Mouse (Mus musculus) liver, postnatal 0 days (tissue): ENCODE measurements around the gene Pde4b. TPM values are rescaled to one million over a fixed set of nuclear protein-coding genes. Genes with fewer than 3 reads are reported as not detected.

Source experiments
- ATAC-seq: fragments of 200-750 bp; cut with Nextera tagmentation; 2 replicates; pipeline ENCODE4 v1.8.0; 2017; ENCODE audit warnings: mild to moderate bottlenecking, moderate library complexity
- DNase-seq: peaks from one replicate; pipeline ENCODE4 v3.0.0-alpha.2; 2016
- H3K27ac ChIP-seq: fragments of 300-500 bp; sonication (generic); 2 replicates; pipeline ENCODE4 v1.5.1; 2014; ENCODE audit warnings: antibody characterized with exemption, moderate library complexity, mild to moderate bottlenecking, low read depth
- H3K27me3 ChIP-seq: fragments of 300-500 bp; sonication (generic); 2 replicates; pipeline ENCODE4 v1.6.1; 2014; ENCODE audit warnings: low read length, control low read depth, mixed read lengths; ENCODE audit not compliant: insufficient read depth
- H3K36me3 ChIP-seq: fragments of 300-500 bp; sonication (generic); replicated peaks from 2 replicates; pipeline ENCODE4 v1.6.1; 2014; ENCODE audit warnings: mild to moderate bottlenecking, control low read depth, low read length, moderate library complexity, mixed read lengths; ENCODE audit not compliant: insufficient read depth
- H3K4me1 ChIP-seq: fragments of 300-500 bp; sonication (generic); 2 replicates; pipeline ENCODE4 v1.6.1; 2014; ENCODE audit warnings: antibody characterized with exemption, mild to moderate bottlenecking, control low read depth; ENCODE audit not compliant: insufficient read depth
- H3K4me2 ChIP-seq: fragments of 300-500 bp; sonication (generic); 2 replicates; pipeline ENCODE4 v1.6.1; 2014; ENCODE audit warnings: low read depth, mild to moderate bottlenecking, low read length, moderate library complexity, mixed read lengths
- H3K4me3 ChIP-seq: fragments of 300-500 bp; sonication (generic); 2 replicates; pipeline ENCODE4 v1.5.1; 2014; ENCODE audit warnings: low read depth, low read length
- H3K9ac ChIP-seq: fragments of 300-500 bp; sonication (generic); replicated peaks from 2 replicates; pipeline ENCODE4 v1.6.1; 2014; ENCODE audit warnings: mild to moderate bottlenecking, moderate library complexity
- H3K9me3 ChIP-seq: fragments of 300-500 bp; sonication (generic); 2 replicates; pipeline ENCODE4 v1.6.1; 2016; ENCODE audit warnings: mild to moderate bottlenecking, control low read depth, low read length, mixed read lengths
- CTCF ChIP-seq: sonication (generic); IDR thresholded peaks from 2 replicates; pipeline ENCODE4 v1.5.1; 2016; ENCODE audit warnings: antibody characterized with exemption, low read depth
- EP300 ChIP-seq: IDR thresholded peaks from 2 replicates; pipeline ENCODE4 v1.6.1; 2016; ENCODE audit warnings: antibody characterized with exemption, low read depth, mild to moderate bottlenecking
- WGBS: fragments of 180-500 bp; shearing (Covaris S2); extraction: QIAGEN DNeasy Blood & Tissue Kit; methylation state at CpG from one replicate; pipeline ENCODE4 v1.1.7; 2014; ENCODE audit not compliant: insufficient replicate concordance; 5-methylcytosine and 5-hydroxymethylcytosine counted together
- polyA plus RNA-seq: library from polyadenylated mRNA; unstranded; fragments of >200 nt; fragmentation: Nextera tagmentation; extraction: Ambion mirVana; gene quantifications from 2 replicates; pipeline ENCODE4 v1.2.1, GENCODE M21; 2015

Gene Pde4b
- polyA plus RNA-seq, 1 experiment from 2014 or later: 3.7 TPM

GRCm38 (mm10) chr4:102397334-102397733 is 310.0 kb downstream of the Pde4b start:
- Histone ChIP-seq H3K36me3 (no peaks in the 10 kb centered on the region), H3K27ac (no peak overlapping the region), H3K4me3 (no peak overlapping the region), H3K4me1 (no peaks in the 10 kb centered on the region), H3K9me3 (no peaks in the 10 kb centered on the region), H3K27me3 (no peaks in the 10 kb centered on the region), H3K9ac (no peak overlapping the region), H3K4me2 (no peak overlapping the region)
- no peak for DNase-seq
- no peak for TF ChIP-seq EP300
- TF ChIP-seq CTCF: no peak
- ATAC-seq: no peak
- 82% methylated on average over 4 of the region's 4 CpGs for WGBS

GRCm38 (mm10) chr4:102398512-102398911 is 311.2 kb downstream of the Pde4b start:
- no peaks in the 10 kb centered on the region for H3K4me1 ChIP-seq
- ATAC-seq: no peak
- WGBS: 84% methylated on average over 1 of the region's 1 CpGs
- no peak overlapping the region for H3K9ac ChIP-seq
- H3K9me3 ChIP-seq: no peaks in the 10 kb centered on the region
- H3K4me2 ChIP-seq: no peak overlapping the region
- H3K27me3 ChIP-seq: no peaks in the 10 kb centered on the region
- DNase-seq: no peak
- no peaks in the 10 kb centered on the region for H3K36me3 ChIP-seq
- H3K27ac ChIP-seq: no peak overlapping the region
- no peak overlapping the region for H3K4me3 ChIP-seq
- TF ChIP-seq CTCF (no peak), EP300 (no peak)

GRCm38 (mm10) chr4:102406848-102407247 is 319.5 kb downstream of the Pde4b start:
- Histone ChIP-seq H3K4me1 (no peaks in the 10 kb centered on the region), H3K27ac (no peak overlapping the region), H3K36me3 (no peaks in the 10 kb centered on the region), H3K9ac (no peak overlapping the region), H3K4me2 (no peak overlapping the region), H3K4me3 (no peak overlapping the region), H3K27me3 (no peaks in the 10 kb centered on the region), H3K9me3 (no peaks in the 10 kb centered on the region)
- ATAC-seq (no peak), DNase-seq (no peak)
- TF ChIP-seq CTCF (no peak), EP300 (no peak)
- WGBS: 73% methylated on average over 3 of the region's 3 CpGs

- WGBS: 64% methylated on average over 2 of the region's 2 CpGs
- no peak for ATAC-seq
- no peak for DNase-seq
- TF ChIP-seq EP300 (no peak), CTCF (no peak)
- Histone ChIP-seq H3K27me3 (no peaks in the 10 kb centered on the region), H3K36me3 (no peaks in the 10 kb centered on the region), H3K9me3 (no peaks in the 10 kb centered on the region), H3K27ac (no peak overlapping the region), H3K4me3 (no peak overlapping the region), H3K4me2 (no peak overlapping the region), H3K9ac (no peak overlapping the region), H3K4me1 (no peaks in the 10 kb centered on the region)
Measured at GRCm38 (mm10) chr4:102408132-102408531, 320.8 kb downstream of the Pde4b start.

GRCm38 (mm10) chr4:102408938-102409337 is 321.6 kb downstream of the Pde4b start:
- Histone ChIP-seq H3K27ac (no peak overlapping the region), H3K9me3 (no peaks in the 10 kb centered on the region), H3K9ac (no peak overlapping the region), H3K36me3 (no peaks in the 10 kb centered on the region), H3K27me3 (no peaks in the 10 kb centered on the region), H3K4me1 (no peaks in the 10 kb centered on the region), H3K4me2 (no peak overlapping the region), H3K4me3 (no peak overlapping the region)
- 46% methylated on average over 4 of the region's 4 CpGs for WGBS
- TF ChIP-seq EP300: no peak
- TF ChIP-seq CTCF: no peak
- no peak for ATAC-seq
- DNase-seq: no peak

- no peak for TF ChIP-seq CTCF
- TF ChIP-seq EP300: no peak
- no peak overlapping the region for H3K4me3 ChIP-seq
- no peak overlapping the region for H3K27ac ChIP-seq
- DNase-seq: no peak
- 91% methylated on average over 2 of the region's 2 CpGs for WGBS
- H3K36me3 ChIP-seq: no peaks in the 10 kb centered on the region
- H3K27me3 ChIP-seq: no peaks in the 10 kb centered on the region
- H3K4me2 ChIP-seq: no peak overlapping the region
- H3K4me1 ChIP-seq: no peaks in the 10 kb centered on the region
- no peaks in the 10 kb centered on the region for H3K9me3 ChIP-seq
- no peak overlapping the region for H3K9ac ChIP-seq
- no peak for ATAC-seq
Measured at GRCm38 (mm10) chr4:102413101-102413500, 325.8 kb downstream of the Pde4b start.

GRCm38 (mm10) chr4:102413794-102414193 is 326.5 kb downstream of the Pde4b start:
- no peaks in the 10 kb centered on the region for H3K9me3 ChIP-seq
- DNase-seq (no peak), ATAC-seq (no peak)
- no peaks in the 10 kb centered on the region for H3K36me3 ChIP-seq
- H3K27me3 ChIP-seq: no peaks in the 10 kb centered on the region
- no peak overlapping the region for H3K4me2 ChIP-seq
- no peaks in the 10 kb centered on the region for H3K4me1 ChIP-seq
- 66% methylated on average over 4 of the region's 4 CpGs for WGBS
- H3K9ac ChIP-seq: no peak overlapping the region
- no peak overlapping the region for H3K4me3 ChIP-seq
- no peak for TF ChIP-seq EP300
- TF ChIP-seq CTCF: no peak
- H3K27ac ChIP-seq: no peak overlapping the region
